Mouse (Mus musculus): ENCODE measurements around the gene Gm609.

- no peak for TF ChIP-seq CTCF (IDR thresholded peaks at IDR 0.05; ENCODE audit: extremely low read depth, insufficient read length, insufficient replicate concordance, low read depth, low read length)
- no peak for TF ChIP-seq POLR2A (IDR thresholded peaks at IDR 0.05; ENCODE audit: low read depth, low read length)
Measured at GRCm38 (mm10) chr16:45492927-45493326, at the start of gene Gm609.
